Mouse (Mus musculus) forebrain, embryonic 10.5 days (tissue): ENCODE data around the gene Itpr1. TPM values are rescaled to one million over a fixed set of nuclear protein-coding genes. Genes with fewer than 3 reads are reported as not detected.

Experiments
- DNase-seq: peaks from one replicate; pipeline ENCODE4 v3.0.0-alpha.2; 2017; ENCODE audit warnings: low spot score; ENCODE audit errors: extremely low spot score
- H3K27ac ChIP-seq: fragments of 300-500 bp; sonication (generic); 2 replicates; pipeline ENCODE4 v1.5.1; 2016; ENCODE audit warnings: mild to moderate bottlenecking
- H3K27me3 ChIP-seq: fragments of 300-500 bp; sonication (generic); 2 replicates; pipeline ENCODE4 v1.6.1; 2016; ENCODE audit warnings: mild to moderate bottlenecking; ENCODE audit not compliant: poor library complexity, severe bottlenecking
- H3K36me3 ChIP-seq: fragments of 300-500 bp; sonication (generic); replicated peaks from 2 replicates; pipeline ENCODE4 v1.6.1; 2016; ENCODE audit warnings: mild to moderate bottlenecking, moderate library complexity
- H3K4me1 ChIP-seq: fragments of 300-500 bp; sonication (generic); 2 replicates; pipeline ENCODE4 v1.6.1; 2016
- H3K4me3 ChIP-seq: fragments of 300-500 bp; sonication (generic); 2 replicates; pipeline ENCODE4 v1.5.1; 2016; ENCODE audit warnings: mild to moderate bottlenecking, moderate library complexity
- H3K9me3 ChIP-seq: fragments of 300-500 bp; sonication (generic); 2 replicates; pipeline ENCODE4 v1.6.1; 2016; ENCODE audit warnings: mild to moderate bottlenecking, moderate library complexity
- WGBS: fragments of 180-500 bp; shearing (Covaris S2); methylation state at CpG from one replicate; pipeline ENCODE4 v1.1.7; 2016; 5-methylcytosine and 5-hydroxymethylcytosine counted together
- polyA plus RNA-seq: library from polyadenylated mRNA; unstranded; fragments of >200 nt; fragmentation: Nextera tagmentation; extraction: Ambion mirVana; gene quantifications from 2 replicates; pipeline ENCODE4 v1.2.1, GENCODE M21; 2016

The Itpr1 gene
- polyA plus RNA-seq, 1 experiment from 2014 or later = 11.6 TPM

GRCm38 (mm10) chr6:108428383-108428782 lies 215.5 kb downstream of the Itpr1 start:
- Histone ChIP-seq H3K27ac (no peak overlapping the region), H3K27me3 (no peaks in the 10 kb centered on the region), H3K4me1 (peaks cover 23% of the 10 kb centered on the region), H3K9me3 (no peaks in the 10 kb centered on the region), H3K4me3 (no peak overlapping the region), H3K36me3 (peaks cover 3% of the 10 kb centered on the region; the same call in 1 of the 2 replicates)
- no peak for DNase-seq
- 92% methylated on average over 3 of the region's 3 CpGs for WGBS

- Histone ChIP-seq H3K4me3 (no peak overlapping the region), H3K36me3 (peaks cover 3% of the 10 kb centered on the region; the same call in 1 of the 2 replicates), H3K9me3 (no peaks in the 10 kb centered on the region), H3K27me3 (no peaks in the 10 kb centered on the region), H3K27ac (no peak overlapping the region), H3K4me1 (peaks cover 16% of the 10 kb centered on the region)
- 92% methylated on average over 8 of the region's 8 CpGs for WGBS
- no peak for DNase-seq
Observed at GRCm38 (mm10) chr6:108429950-108430349, 217.1 kb downstream of the Itpr1 start.

GRCm38 (mm10) chr6:108431193-108431592 lies 218.3 kb downstream of the Itpr1 start:
- Histone ChIP-seq H3K4me3 (no peak overlapping the region), H3K4me1 (peaks cover 6% of the 10 kb centered on the region), H3K9me3 (no peaks in the 10 kb centered on the region), H3K27ac (no peak overlapping the region), H3K27me3 (no peaks in the 10 kb centered on the region), H3K36me3 (peaks cover 3% of the 10 kb centered on the region; the same call in 1 of the 2 replicates)
- no peak for DNase-seq
- WGBS = 90% methylated on average over 8 of the region's 8 CpGs

- no peak for DNase-seq
- H3K4me3 ChIP-seq = no peak overlapping the region
- 89% methylated on average over 4 of the region's 4 CpGs for WGBS
- H3K36me3 ChIP-seq = peaks cover 3% of the 10 kb centered on the region; the same call in 1 of the 2 replicates
- H3K4me1 ChIP-seq = no peaks in the 10 kb centered on the region
- H3K27ac ChIP-seq = no peak overlapping the region
- no peaks in the 10 kb centered on the region for H3K27me3 ChIP-seq
- H3K9me3 ChIP-seq = no peaks in the 10 kb centered on the region
Observed at GRCm38 (mm10) chr6:108432836-108433235, 219.9 kb downstream of the Itpr1 start.

- WGBS = 88% methylated on average over 6 of the region's 6 CpGs
- Histone ChIP-seq H3K9me3 (no peaks in the 10 kb centered on the region), H3K4me3 (no peak overlapping the region), H3K27ac (no peak overlapping the region), H3K27me3 (no peaks in the 10 kb centered on the region), H3K36me3 (peaks cover 9% of the 10 kb centered on the region; the same call in 1 of the 2 replicates), H3K4me1 (no peaks in the 10 kb centered on the region)
- no peak for DNase-seq
Observed at GRCm38 (mm10) chr6:108434816-108435215, 221.9 kb downstream of the Itpr1 start.

- H3K36me3 ChIP-seq = peaks cover 14% of the 10 kb centered on the region
- no peaks in the 10 kb centered on the region for H3K4me1 ChIP-seq
- no peak overlapping the region for H3K27ac ChIP-seq
- no peaks in the 10 kb centered on the region for H3K27me3 ChIP-seq
- peaks cover under 1% of the 10 kb centered on the region; the same call in 1 of the 2 replicates for H3K9me3 ChIP-seq
- DNase-seq = no peak
- H3K4me3 ChIP-seq = no peak overlapping the region
- 74% methylated on average over 6 of the region's 6 CpGs for WGBS
Observed at GRCm38 (mm10) chr6:108435467-108435866, 222.6 kb downstream of the Itpr1 start.

GRCm38 (mm10) chr6:108436608-108437007 lies 223.7 kb downstream of the Itpr1 start:
- DNase-seq = no peak
- Histone ChIP-seq H3K27me3 (no peaks in the 10 kb centered on the region), H3K4me3 (no peak overlapping the region), H3K9me3 (peaks cover 9% of the 10 kb centered on the region; the same call in 1 of the 2 replicates), H3K4me1 (no peaks in the 10 kb centered on the region), H3K27ac (no peak overlapping the region), H3K36me3 (peaks cover 26% of the 10 kb centered on the region)
- 60% methylated on average over 5 of the region's 5 CpGs for WGBS

- Histone ChIP-seq H3K4me3 (no peak overlapping the region), H3K4me1 (no peaks in the 10 kb centered on the region), H3K27me3 (no peaks in the 10 kb centered on the region), H3K36me3 (peaks cover 41% of the 10 kb centered on the region), H3K9me3 (peaks cover 9% of the 10 kb centered on the region; the same call in 1 of the 2 replicates), H3K27ac (no peak overlapping the region)
- no peak for DNase-seq
- 97% methylated on average over 2 of the region's 2 CpGs for WGBS
Observed at GRCm38 (mm10) chr6:108441290-108441689, 228.4 kb downstream of the Itpr1 start.

GRCm38 (mm10) chr6:108442291-108442690 lies 229.4 kb downstream of the Itpr1 start:
- H3K4me3 ChIP-seq = no peak overlapping the region
- H3K27me3 ChIP-seq = no peaks in the 10 kb centered on the region
- H3K36me3 ChIP-seq = peaks cover 45% of the 10 kb centered on the region
- H3K9me3 ChIP-seq = peaks cover 9% of the 10 kb centered on the region; the same call in 1 of the 2 replicates
- no peak for DNase-seq
- WGBS = 86% methylated on average over 3 of the region's 3 CpGs
- no peak overlapping the region for H3K27ac ChIP-seq
- no peaks in the 10 kb centered on the region for H3K4me1 ChIP-seq

- no peaks in the 10 kb centered on the region for H3K27me3 ChIP-seq
- H3K27ac ChIP-seq = no peak overlapping the region
- H3K9me3 ChIP-seq = peaks cover 9% of the 10 kb centered on the region; the same call in 1 of the 2 replicates
- DNase-seq = no peak
- peaks cover 11% of the 10 kb centered on the region; the same call in 1 of the 2 replicates for H3K4me1 ChIP-seq
- H3K36me3 ChIP-seq = peaks cover 40% of the 10 kb centered on the region
- H3K4me3 ChIP-seq = no peak overlapping the region
- 86% methylated on average over 7 of the region's 7 CpGs for WGBS
Observed at GRCm38 (mm10) chr6:108444435-108444834, 231.5 kb downstream of the Itpr1 start.

- peaks cover 11% of the 10 kb centered on the region; the same call in 1 of the 2 replicates for H3K4me1 ChIP-seq
- 93% methylated on average over 7 of the region's 7 CpGs for WGBS
- H3K36me3 ChIP-seq = peaks cover 37% of the 10 kb centered on the region
- H3K27ac ChIP-seq = no peak overlapping the region
- H3K9me3 ChIP-seq = peaks cover 9% of the 10 kb centered on the region; the same call in 1 of the 2 replicates
- no peaks in the 10 kb centered on the region for H3K27me3 ChIP-seq
- no peak for DNase-seq
- H3K4me3 ChIP-seq = no peak overlapping the region
Observed at GRCm38 (mm10) chr6:108445006-108445405, 232.1 kb downstream of the Itpr1 start.

- H3K4me3 ChIP-seq = no peak overlapping the region
- H3K27ac ChIP-seq = no peak overlapping the region
- 82% methylated on average over 1 of the region's 1 CpGs for WGBS
- DNase-seq = no peak
- H3K4me1 ChIP-seq = peaks cover 11% of the 10 kb centered on the region; the same call in 1 of the 2 replicates
- H3K9me3 ChIP-seq = no peaks in the 10 kb centered on the region
- peaks cover 20% of the 10 kb centered on the region for H3K36me3 ChIP-seq
- no peaks in the 10 kb centered on the region for H3K27me3 ChIP-seq
Observed at GRCm38 (mm10) chr6:108446766-108447165, 233.9 kb downstream of the Itpr1 start.

GRCm38 (mm10) chr6:108447179-108447845 lies 234.4 kb downstream of the Itpr1 start:
- Histone ChIP-seq H3K27ac (no peak overlapping the region), H3K36me3 (peaks cover 16% of the 10 kb centered on the region), H3K9me3 (no peaks in the 10 kb centered on the region), H3K27me3 (no peaks in the 10 kb centered on the region), H3K4me3 (no peak overlapping the region), H3K4me1 (peaks cover 11% of the 10 kb centered on the region; the same call in 1 of the 2 replicates)
- no peak for DNase-seq
- 88% methylated on average over 8 of the region's 8 CpGs for WGBS
